Comparison of ENCODE assay signal across 20 mouse cellular contexts in the genomic region with DNA sequence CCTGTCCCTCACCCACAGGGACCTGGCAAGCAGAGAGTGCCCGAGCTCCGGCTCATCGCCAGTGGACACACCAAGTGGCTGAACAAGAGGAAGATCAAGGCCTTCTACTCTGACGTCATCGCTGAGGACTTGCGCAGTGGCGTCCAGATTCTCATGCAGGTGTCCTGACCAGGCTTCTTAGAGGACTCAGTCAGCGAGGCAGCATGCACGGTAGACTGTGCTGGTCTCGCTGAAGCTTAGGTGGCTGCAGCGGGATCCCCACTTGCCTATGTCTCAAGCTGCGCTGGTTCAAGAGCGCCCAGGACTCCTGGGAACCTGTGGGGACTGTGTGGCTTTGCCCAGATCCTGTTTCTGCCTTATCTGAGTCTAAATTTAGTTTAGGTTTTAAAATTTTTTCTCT. TPM values are rescaled to one million over a fixed set of nuclear protein-coding genes. Genes with fewer than 3 reads are reported as not detected.
DNase-seq lines count a peak whose midpoint lies in the region; ATAC-seq and TF ChIP-seq lines count a peak whose summit lies in the region.
"Had no signal": no experiment of that assay in that cellular context is flagged by ENCODE, and none has a peak within 500 bp of the region (broad histone marks: within the 10 kb centered on the region; RNA-seq: fewer than 3 reads in every experiment).

No protein-coding gene starts in this region.

- no peaks in the 10 kb centered on the region for H3K36me3 ChIP-seq in CH12.LX (replicated peaks in 1 of 2; ENCODE audit: control insufficient read depth in 1 of 2, insufficient read depth in 1 of 2, low read length in 1 of 2)
- no peaks in the 10 kb centered on the region for H3K36me3 ChIP-seq in liver, embryonic 12.5 days
- H3K36me3 ChIP-seq: embryonic facial prominence, embryonic 13.5 days; forebrain, embryonic 12.5 days; heart, embryonic 12.5 days; hindbrain, embryonic 15.5 days had no signal

- H3K79me2 ChIP-seq in CH12.LX (replicated peaks; ENCODE audit: control insufficient read depth, extremely low read depth, insufficient read depth, poor library complexity, severe bottlenecking): no peaks in the 10 kb centered on the region

- peak overlapping the region; percentile 79 for H3K9ac ChIP-seq in CH12.LX (ENCODE audit: insufficient read depth, low read depth)
- no peak overlapping the region for H3K9ac ChIP-seq in liver, embryonic 12.5 days
- H3K9ac ChIP-seq: embryonic facial prominence, embryonic 13.5 days; forebrain, embryonic 12.5 days; forebrain, postnatal 0 days; heart, embryonic 12.5 days; hindbrain, embryonic 15.5 days had no signal

- no peaks in the 10 kb centered on the region for H3K27me3 ChIP-seq in CH12.LX (replicated peaks)
- H3K27me3 ChIP-seq in liver, embryonic 12.5 days (replicated peaks): no peaks in the 10 kb centered on the region; the same call in none of the 2 replicates
- H3K27me3 ChIP-seq: embryonic facial prominence, embryonic 13.5 days; forebrain, embryonic 12.5 days; hindbrain, embryonic 15.5 days had no signal

- DNase-seq in heart, adult 11 months: peak; percentile 87
- DNase-seq in heart, postnatal 10 days: no peak
- DNase-seq in CH12.LX (ENCODE audit: extremely low read depth): peak; percentile 61
- no peak for DNase-seq in layer of hippocampus, postnatal 25 days (ENCODE audit: extremely low spot score in 1 of 2, low spot score in 1 of 2)
- no peak for DNase-seq in retina, embryonic 14.5 days (ENCODE audit: low spot score)
- DNase-seq: adrenal gland, adult 8-10 months; cerebellum, adult 11-12 months; cerebellum, adult 9-10 months; cerebellum, postnatal 25 days; forebrain, postnatal 0 days; gastrocnemius, postnatal 14 days; heart, postnatal 36 days had no signal

- intact Hi-C loops in heart, postnatal 10 days (cut with DNase I): no loop called here

- in situ Hi-C loops in CH12.LX (cut with MboI; ENCODE audit: low pct_ligation_motif_present, low pct_unique_long_range_greater_than_20kb, low sequenced_read_pairs): no loop called here

- H3K4me2 ChIP-seq in CH12.LX (ENCODE audit: insufficient read depth, low read depth, poor library complexity, severe bottlenecking): peak overlapping the region; percentile 90
- H3K4me2 ChIP-seq in liver, embryonic 12.5 days: no peak overlapping the region
- H3K4me2 ChIP-seq: embryonic facial prominence, embryonic 13.5 days; forebrain, embryonic 12.5 days; heart, embryonic 12.5 days; hindbrain, embryonic 15.5 days had no signal

- 72% methylated on average over 13 of the region's 13 CpGs for WGBS in liver, embryonic 12.5 days (ENCODE audit: insufficient replicate concordance)

- TF ChIP-seq EP300 in CH12.LX (IDR thresholded peaks at IDR 0.05; ENCODE audit: low read length): no peak; the same call in 1 of the 2 replicates

- peak overlapping the region; percentile 87 for H3K27ac ChIP-seq in CH12.LX (ENCODE audit: insufficient read depth, low read depth)
- H3K27ac ChIP-seq in liver, embryonic 12.5 days: no peak overlapping the region
- H3K27ac ChIP-seq: embryonic facial prominence, embryonic 13.5 days; forebrain, embryonic 12.5 days; hindbrain, embryonic 15.5 days had no signal

- peaks cover 11 to 38% of the 10 kb centered on the region in 2 experiments for H3K4me1 ChIP-seq in CH12.LX (ENCODE audit: control insufficient read depth in 1 of 2, insufficient read depth in 2 of 2)
- H3K4me1 ChIP-seq in liver, embryonic 12.5 days: no peaks in the 10 kb centered on the region
- H3K4me1 ChIP-seq: embryonic facial prominence, embryonic 13.5 days; forebrain, embryonic 12.5 days; hindbrain, embryonic 15.5 days had no signal

- TF ChIP-seq RAD21 in CH12.LX (IDR thresholded peaks at IDR 0.05; ENCODE audit: low read depth, low read length): no peak

- dilution Hi-C loops in CH12.LX (cut with MboI; ENCODE audit: extremely low pct_ligation_motif_present, extremely low pct_unique_long_range_greater_than_20kb, low sequenced_read_pairs): no loop called here

- ATAC-seq in neutrophil, adult 5-6 weeks (ENCODE audit: extremely low read depth, insufficient number of reproducible peaks, low FRiP score, poor library complexity, severe bottlenecking): peak; percentile 20; the same call in 1 of the 2 replicates
- ATAC-seq in liver, embryonic 12.5 days: no peak
- ATAC-seq: forebrain, postnatal 0 days; inflammation-experienced regulatory T-cells, adult 6 months had no signal

- TF ChIP-seq CTCF in CH12.LX (conservative IDR thresholded peaks at IDR 0.05 in 1 of 2, IDR thresholded peaks at IDR 0.05 in 1 of 2; ENCODE audit: low read depth in 2 of 2, low read length in 2 of 2): no peak

- no peaks in the 10 kb centered on the region for H3K9me3 ChIP-seq in CH12.LX (replicated peaks; ENCODE audit: low read length)
- no peaks in the 10 kb centered on the region for H3K9me3 ChIP-seq in liver, embryonic 12.5 days (replicated peaks)
- H3K9me3 ChIP-seq: embryonic facial prominence, embryonic 13.5 days; forebrain, embryonic 12.5 days; heart, embryonic 12.5 days; hindbrain, embryonic 15.5 days had no signal

- H3K4me3 ChIP-seq in CH12.LX (replicated peaks in 1 of 3; ENCODE audit: low read depth in 2 of 3, low read length in 2 of 3, poor library complexity in 1 of 3): peak overlapping the region; percentile 15 to 73 (median 42)
- no peak overlapping the region for H3K4me3 ChIP-seq in liver, embryonic 12.5 days
- H3K4me3 ChIP-seq: embryonic facial prominence, embryonic 13.5 days; forebrain, embryonic 12.5 days; heart, embryonic 12.5 days; hindbrain, embryonic 15.5 days had no signal

- TF ChIP-seq POLR2A in CH12.LX (IDR thresholded peaks at IDR 0.05; ENCODE audit: low read depth, low read length): peak; percentile 70

TF ChIP-seq in CH12.LX, 34 proteins besides CTCF, POLR2A, EP300 and RAD21 (continues in another document):
- TF ChIP-seq MAX (IDR thresholded peaks at IDR 0.05; ENCODE audit: low read length) (no peak), POLR2AphosphoS2 (IDR thresholded peaks at IDR 0.05; ENCODE audit: low read depth, low read length) (no peak), PAX5 (IDR thresholded peaks at IDR 0.05; ENCODE audit: low read length) (no peak), TBP (conservative IDR thresholded peaks at IDR 0.05; ENCODE audit: low read depth, low read length) (peak; percentile 78), MEF2A (IDR thresholded peaks at IDR 0.05; ENCODE audit: borderline replicate concordance, low read depth, low read length) (peak; percentile 46; the same call in 1 of the 2 replicates), BHLHE40 (IDR thresholded peaks at IDR 0.05; ENCODE audit: low read depth, low read length) (no peak), TCF12 (IDR thresholded peaks at IDR 0.05; ENCODE audit: low read depth, low read length) (peak; percentile 80), MAFK (IDR thresholded peaks at IDR 0.05; ENCODE audit: insufficient replicate concordance, low read length) (0 out of 2 replicates have a peak, but pooled peaks have one; percentile 11), HCFC1 (IDR thresholded peaks at IDR 0.05; ENCODE audit: low read depth, low read length) (no peak), MXI1 (IDR thresholded peaks at IDR 0.05; ENCODE audit: low read depth, low read length) (no peak; the same call in 1 of the 2 replicates), SIN3A (IDR thresholded peaks at IDR 0.05; ENCODE audit: low read length) (no peak), CHD1 (IDR thresholded peaks at IDR 0.05; ENCODE audit: low read depth, low read length) (no peak), ELF1 (IDR thresholded peaks at IDR 0.05; ENCODE audit: low read depth, low read length) (peak; percentile 36; the same call in 1 of the 2 replicates), CHD2 (IDR thresholded peaks at IDR 0.05; ENCODE audit: low read length) (no peak; the same call in 1 of the 2 replicates), ZMIZ1 (IDR thresholded peaks at IDR 0.05; ENCODE audit: low read depth, low read length) (0 out of 2 replicates have a peak, but pooled peaks have one; percentile 26), USF1 (IDR thresholded peaks at IDR 0.05; ENCODE audit: low read depth, low read length) (no peak), SMC3 (IDR thresholded peaks at IDR 0.05; ENCODE audit: low read depth, low read length) (no peak), GABPA (IDR thresholded peaks at IDR 0.05; ENCODE audit: insufficient replicate concordance, low read depth, low read length) (no peak), USF2 (conservative IDR thresholded peaks at IDR 0.05; ENCODE audit: low read depth, low read length) (no peak), MYC (IDR thresholded peaks at IDR 0.05; ENCODE audit: low read depth, low read length) (peak; percentile 85), UBTF (IDR thresholded peaks at IDR 0.05; ENCODE audit: low read depth, low read length) (no peak), IRF4 (IDR thresholded peaks at IDR 0.05; ENCODE audit: low read depth, low read length) (0 out of 2 replicates have a peak, but pooled peaks have one; percentile 46), ETS1 (conservative IDR thresholded peaks at IDR 0.05; ENCODE audit: low read depth, low read length) (no peak), NRF1 (IDR thresholded peaks at IDR 0.05; ENCODE audit: low read depth, low read length) (peak; percentile 87), JUND (conservative IDR thresholded peaks at IDR 0.05; ENCODE audit: low read depth, low read length) (peak; percentile 72), KAT2A (IDR thresholded peaks at IDR 0.05; ENCODE audit: insufficient replicate concordance, low read length) (no peak), ZNF384 (IDR thresholded peaks at IDR 0.05; ENCODE audit: low read depth, low read length) (no peak), RCOR1 (conservative IDR thresholded peaks at IDR 0.05; ENCODE audit: low read depth, low read length) (no peak), ZC3H11A (IDR thresholded peaks at IDR 0.05; ENCODE audit: low read depth, low read length) (no peak)

RNA-seq across cellular contexts. Expression of a gene that starts 17.3 kb away (rescaled TPM):
- total RNA-seq in heart, postnatal 10 days (2021): under 1 TPM in 1 of 2 experiments, not detected in 1; 0.38 TPM
- total RNA-seq in CH12.LX (2012; rRNA removed) (0.17 and 0.21 TPM in 2 replicates), CH12.LX (2014; rRNA removed) (0.08 TPM in 1 of 2 replicates, not detected in the other)
- 0.19 TPM in 1 of 2 replicates, not detected in the other for polyA plus RNA-seq in CH12.LX (2012; ENCODE audit: insufficient read length, low read depth)
- 0.86 and 3.1 TPM in 2 replicates for total RNA-seq in neutrophil, adult 5-6 weeks (2017)
- under 1 TPM; 0.25 to 0.59 TPM for total RNA-seq in layer of hippocampus, postnatal 25 days (2021)
- polyA plus RNA-seq in liver, embryonic 12.5 days (2016; fragmentation: Nextera tagmentation; extraction: Ambion mirVana): not detected in 2 replicates
- total RNA-seq: gastrocnemius, postnatal 14 days had no signal
- polyA plus RNA-seq: forebrain, embryonic 12.5 days; heart, embryonic 16.5 days had no signal

RNA-seq across cellular contexts. Expression of a gene that starts 40.0 kb away (rescaled TPM):
- 100 to 1,000 TPM in 1 of 2 experiments, 10 to 100 TPM in 1; 80.4 to 138 TPM for total RNA-seq in heart, postnatal 10 days (2021)
- total RNA-seq in CH12.LX (2012; rRNA removed) (172 and 206 TPM in 2 replicates), CH12.LX (2014; rRNA removed) (243 and 257 TPM in 2 replicates)
- 116 and 124 TPM in 2 replicates for polyA plus RNA-seq in CH12.LX (2012; ENCODE audit: insufficient read length, low read depth)
- 142 and 154 TPM in 2 replicates for total RNA-seq in neutrophil, adult 5-6 weeks (2017)
- 10 to 100 TPM; 50.7 to 61.0 TPM for total RNA-seq in layer of hippocampus, postnatal 25 days (2021)
- 76.5 and 84.4 TPM in 2 replicates for polyA plus RNA-seq in liver, embryonic 12.5 days (2016; fragmentation: Nextera tagmentation; extraction: Ambion mirVana)

Comparison
In these comparisons a context has a peak if more than half of its experiments do, and no peak if none do; other contexts are left out.
1. DNase-seq: peak in heart, adult 11 months (single experiment) and CH12.LX (single experiment); none in heart, postnatal 10 days (0 of 2), layer of hippocampus, postnatal 25 days (0 of 2) and retina, embryonic 14.5 days (single experiment).